Mouse (Mus musculus) regulatory T cell (primary cell): Measurements from ENCODE around the gene Fgfr3.

Experiments used
- in situ Hi-C: fragments of 300-600 bp; cut with MboI, MseI; formaldehyde crosslinking; loops from one replicate; pipeline ENCODE4 v1.15.1; 2025; ENCODE audit warnings: high pct_unique_total_duplicates

Gene Fgfr3

DNA sequence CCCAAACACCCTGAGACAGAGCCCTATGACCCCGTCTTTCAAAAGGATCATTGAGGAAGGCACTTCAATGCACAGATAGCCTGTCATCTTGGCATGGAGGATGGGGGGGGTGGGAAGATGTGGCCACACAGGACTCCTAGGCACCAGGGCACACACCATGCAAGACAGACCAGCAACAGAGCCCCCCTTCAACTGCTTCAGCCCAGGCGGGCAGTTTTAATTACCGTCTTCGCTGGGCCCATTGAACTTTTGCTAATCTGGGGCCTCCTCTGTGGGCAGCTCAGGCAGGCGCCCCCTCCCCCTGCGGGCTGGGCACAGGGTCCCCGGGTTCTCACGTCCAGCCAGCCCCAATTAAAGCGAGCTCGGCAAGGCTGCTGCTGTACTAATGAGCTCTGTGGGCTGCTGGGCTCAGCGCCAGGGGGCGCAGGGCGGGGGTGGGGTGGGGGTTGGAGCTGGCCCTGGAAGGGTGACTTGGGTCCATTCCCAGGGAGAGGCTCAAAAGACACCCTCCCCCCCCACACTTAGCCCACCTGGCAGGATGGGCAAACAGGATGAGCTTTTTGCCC lies 23.4 kb upstream of the Fgfr3 start:
- in situ Hi-C loops = no loop called here

DNA sequence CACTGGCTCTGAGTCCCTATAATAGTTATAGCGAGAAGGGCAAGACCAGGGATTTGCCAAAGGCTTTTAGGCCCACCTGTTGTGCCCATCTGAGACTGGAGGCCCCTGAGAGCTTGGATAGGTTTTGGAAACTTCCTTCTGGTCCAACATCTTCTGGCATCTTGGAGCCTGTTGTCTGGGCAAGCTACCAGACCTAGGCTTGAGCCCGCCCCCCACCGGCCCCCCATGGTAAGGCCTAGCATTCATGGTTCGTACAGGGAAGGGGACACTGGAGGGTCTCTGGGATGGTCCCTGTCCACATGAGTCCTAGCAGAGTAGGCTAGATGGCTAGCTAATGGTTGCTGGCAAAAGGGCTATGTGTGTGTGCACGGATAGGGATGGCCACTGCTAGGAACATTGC lies 22.8 kb upstream of the Fgfr3 start:
- in situ Hi-C loops = no loop called here

DNA sequence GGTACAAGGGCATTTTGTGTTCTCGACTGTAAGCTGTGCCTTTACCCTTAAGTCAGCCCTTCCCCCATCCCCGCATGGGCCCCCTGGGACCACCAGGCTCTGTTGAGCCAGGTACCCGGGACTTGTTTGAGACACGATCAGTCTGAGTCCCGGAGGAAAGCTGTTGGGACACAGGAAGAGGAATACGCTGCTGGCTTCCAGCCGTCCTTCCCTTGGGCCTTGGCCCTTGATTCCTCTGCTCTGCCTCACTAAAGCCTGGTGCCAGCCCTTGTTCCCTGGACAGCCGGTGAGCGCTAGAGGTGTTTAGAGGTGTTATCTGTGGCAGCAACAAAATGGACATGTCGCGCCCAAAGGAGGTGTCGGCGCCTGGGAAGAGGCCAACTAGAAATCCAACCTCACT lies 21.5 kb upstream of the Fgfr3 start:
- in situ Hi-C loops = no loop called here

- in situ Hi-C loops = no loop called here
Measured at GRCm38 (mm10) chr5:33701832-33702231, 19.6 kb upstream of the Fgfr3 start.

DNA sequence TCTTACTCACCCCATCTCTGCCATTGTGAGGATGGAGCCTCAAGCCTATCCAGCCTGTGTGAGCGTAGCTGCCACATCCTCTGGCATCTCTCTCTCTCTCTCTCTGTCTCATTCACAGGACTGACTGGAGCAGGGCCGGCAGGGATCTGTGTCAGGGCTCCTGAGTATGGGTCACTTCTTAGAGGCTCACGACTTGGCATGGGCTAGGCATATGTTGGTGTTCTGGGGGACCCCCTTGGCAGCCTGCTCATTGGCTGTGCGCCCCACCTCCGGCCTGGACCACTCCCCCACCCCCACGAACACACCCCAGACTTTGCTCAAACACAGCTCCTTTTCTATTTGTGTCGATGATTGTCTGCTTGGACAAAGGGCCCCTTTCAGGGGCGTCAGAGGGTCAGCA lies 17.5 kb upstream of the Fgfr3 start:
- in situ Hi-C loops = no loop called here

DNA sequence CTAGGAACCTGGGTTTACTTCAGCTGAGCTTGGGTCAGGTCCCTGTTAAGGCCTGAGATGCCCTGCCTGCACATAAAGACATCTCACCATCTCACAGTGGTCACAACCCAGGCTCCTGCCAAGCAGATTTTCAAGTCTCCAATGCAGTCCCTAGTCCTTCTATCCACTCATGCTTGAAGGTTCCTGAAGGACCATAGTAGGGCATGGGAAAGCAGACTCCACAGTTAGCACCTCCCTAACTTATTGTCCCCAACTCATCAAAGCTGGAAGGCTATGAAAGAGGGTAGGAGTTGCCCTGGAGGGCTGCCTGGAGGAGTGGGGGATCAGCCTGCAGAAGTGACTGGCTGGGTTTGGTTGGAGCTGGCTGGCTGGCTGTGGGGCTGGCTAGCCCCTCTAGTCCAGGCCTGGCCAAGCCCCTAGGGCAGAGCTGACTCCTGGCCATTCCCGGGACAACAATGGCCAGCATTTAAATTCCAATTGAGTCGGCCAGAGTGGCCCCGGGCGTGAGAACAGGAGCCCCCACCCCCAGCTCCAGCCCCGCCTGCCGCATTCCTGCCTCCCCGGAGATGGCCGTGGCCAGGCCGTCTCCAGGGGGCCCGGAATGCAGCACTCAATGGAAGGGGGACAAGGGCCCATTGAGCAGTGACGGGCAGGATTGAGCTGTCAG lies 16.4 kb upstream of the Fgfr3 start:
- in situ Hi-C loops = no loop called here

DNA sequence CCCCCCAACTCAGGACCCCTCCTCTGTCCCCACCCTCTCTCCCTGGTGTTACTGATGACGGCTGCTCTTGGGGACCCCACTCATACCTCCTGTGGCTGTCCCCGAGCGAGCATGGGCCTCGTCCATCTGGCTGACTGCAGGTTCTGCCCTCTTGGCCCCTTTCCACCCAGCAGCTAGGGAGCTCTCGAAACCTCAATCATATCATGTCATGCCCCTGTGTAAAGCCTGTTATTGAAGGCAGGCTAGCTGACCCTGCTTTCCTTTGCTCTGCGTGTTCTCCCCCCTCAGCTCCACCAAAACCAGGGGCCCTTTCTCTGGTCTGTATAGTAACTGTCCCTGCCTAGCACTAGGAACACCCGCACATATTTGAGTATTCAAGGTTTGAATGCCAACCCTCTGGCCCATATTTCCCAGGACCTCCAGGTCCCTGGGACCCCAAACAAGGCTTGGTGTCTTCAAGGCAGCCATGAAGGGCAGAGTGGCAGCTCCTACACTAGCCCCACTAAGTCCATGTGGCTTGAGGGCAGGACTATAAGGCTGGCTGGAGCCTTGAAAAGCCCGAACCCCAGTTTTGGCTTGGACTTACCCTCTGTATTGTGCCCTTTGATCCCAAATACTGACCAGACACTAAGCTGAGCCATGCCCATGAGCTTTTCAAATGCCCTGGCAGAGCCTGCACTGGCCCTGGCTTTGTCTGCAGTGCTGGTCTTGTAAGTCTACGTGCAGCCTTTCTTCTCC lies 15.7 kb upstream of the Fgfr3 start:
- in situ Hi-C loops = no loop called here

DNA sequence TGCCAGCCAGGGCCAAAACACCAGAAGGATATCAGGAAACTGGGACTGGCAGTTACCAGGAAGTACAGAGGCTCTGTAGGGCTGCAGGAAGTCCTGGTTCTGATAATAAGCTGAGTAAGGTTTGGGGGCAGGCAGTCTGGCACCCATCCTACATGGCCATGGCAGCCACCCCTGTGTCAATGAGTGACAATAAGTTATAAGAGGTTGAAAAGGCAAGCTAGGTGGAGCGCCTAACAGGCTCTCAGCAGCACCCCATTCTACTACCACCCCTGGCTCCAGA lies 15.2 kb upstream of the Fgfr3 start:
- in situ Hi-C loops = no loop called here

- in situ Hi-C loops = no loop called here
Measured at GRCm38 (mm10) chr5:33707163-33707562, 14.3 kb upstream of the Fgfr3 start.

- in situ Hi-C loops = no loop called here
Measured at GRCm38 (mm10) chr5:33709037-33709436, 12.4 kb upstream of the Fgfr3 start.

DNA sequence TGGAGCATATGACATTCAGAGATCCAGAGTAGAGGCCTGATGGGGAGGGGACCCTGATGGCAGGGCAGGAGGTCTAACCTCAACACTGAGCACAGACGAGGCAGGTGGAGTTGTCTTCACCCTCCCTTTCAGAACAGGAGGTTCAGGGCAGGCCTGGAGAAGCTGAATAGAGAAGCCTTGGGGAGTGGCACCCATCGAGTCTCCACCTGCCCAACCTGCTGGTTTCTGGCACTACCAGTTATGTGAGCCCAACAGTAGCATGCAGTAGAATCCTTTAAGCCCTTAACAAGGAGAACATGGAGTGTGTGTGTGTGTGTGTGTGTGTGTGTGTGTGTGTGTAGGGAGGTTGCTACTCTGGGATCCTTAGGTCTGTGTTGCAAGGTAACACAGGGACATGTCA lies 8.9 kb upstream of the Fgfr3 start:
- in situ Hi-C loops = no loop called here

DNA sequence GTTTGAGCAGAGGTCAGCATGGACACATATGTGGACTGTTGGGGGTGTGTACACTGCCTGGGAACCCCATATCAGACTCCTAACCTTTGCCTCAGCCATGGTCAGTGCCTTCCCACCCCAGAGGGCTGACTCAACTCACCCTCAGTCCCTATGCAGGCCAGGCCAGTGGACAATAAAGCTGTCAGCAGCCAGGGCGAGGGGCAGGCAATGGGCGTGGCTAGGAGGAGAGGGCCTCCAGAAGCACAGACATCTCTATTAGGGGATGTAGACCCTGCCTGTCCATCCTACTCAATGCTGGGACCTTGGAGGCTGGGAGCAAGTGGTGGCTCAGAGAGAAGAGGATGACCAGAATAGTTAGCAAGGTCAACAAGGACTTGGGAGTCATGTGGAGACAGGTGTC lies 6.3 kb upstream of the Fgfr3 start:
- in situ Hi-C loops = no loop called here

DNA sequence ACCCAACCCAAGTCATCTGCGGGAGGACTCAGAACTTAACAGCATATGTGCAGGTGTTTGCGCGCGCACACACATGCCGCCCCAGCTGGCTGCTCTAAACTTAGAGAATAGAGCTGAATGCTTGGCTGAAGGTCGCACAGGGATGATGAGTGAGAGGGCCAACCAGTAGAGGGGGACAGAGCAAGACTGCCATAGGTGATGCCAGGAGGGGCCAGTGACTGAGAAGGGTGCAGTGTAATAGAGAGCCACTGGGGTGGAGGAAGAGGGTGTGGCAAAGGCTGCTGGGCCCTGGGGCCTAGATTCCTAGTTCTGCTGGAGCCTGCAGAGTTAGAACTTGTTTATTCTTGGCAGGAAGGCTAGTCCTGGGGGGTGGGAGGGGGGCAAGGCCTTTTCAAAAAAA lies 5.0 kb upstream of the Fgfr3 start:
- in situ Hi-C loops = no loop called here

- in situ Hi-C loops = no loop called here
Measured at GRCm38 (mm10) chr5:33718460-33718859, 3.0 kb upstream of the Fgfr3 start.

DNA sequence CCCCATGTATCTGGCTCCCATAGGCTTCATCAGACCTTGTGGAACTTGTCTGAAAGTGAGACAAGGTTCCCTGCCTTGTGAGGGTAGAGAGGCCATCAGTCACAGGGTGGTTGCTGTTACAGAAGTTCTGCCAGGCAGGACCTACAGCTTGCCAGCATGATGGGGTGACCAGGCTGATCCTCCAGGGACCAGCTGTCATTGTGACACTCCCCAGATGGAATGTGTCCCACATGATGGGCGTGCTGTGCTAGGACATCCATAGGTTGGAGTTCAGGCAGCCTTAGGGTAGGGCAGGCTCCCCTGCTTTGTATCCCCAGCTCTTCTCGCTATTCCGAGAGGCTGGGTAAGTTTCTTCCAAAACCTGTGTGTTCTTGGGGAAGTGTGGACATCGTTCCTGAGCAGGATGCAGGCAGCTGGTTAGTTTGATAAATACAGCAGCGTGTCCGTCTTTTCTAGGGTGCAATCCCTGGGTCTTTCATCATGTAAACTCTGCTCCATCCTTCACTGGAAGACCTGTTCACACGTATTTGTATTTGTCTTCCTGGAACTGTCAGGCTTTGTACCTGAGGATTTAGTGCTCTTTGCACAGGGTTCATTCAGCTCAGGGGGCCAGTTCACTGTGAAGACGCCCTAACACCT lies 503 bp upstream of the Fgfr3 start:
- in situ Hi-C loops = no loop called here

GRCm38 (mm10) chr5:33722266-33723018 lies 968 bp downstream of the Fgfr3 start:
- in situ Hi-C loops = no loop called here

- in situ Hi-C loops = no loop called here
Measured at GRCm38 (mm10) chr5:33723019-33723640, 1.7 kb downstream of the Fgfr3 start.

DNA sequence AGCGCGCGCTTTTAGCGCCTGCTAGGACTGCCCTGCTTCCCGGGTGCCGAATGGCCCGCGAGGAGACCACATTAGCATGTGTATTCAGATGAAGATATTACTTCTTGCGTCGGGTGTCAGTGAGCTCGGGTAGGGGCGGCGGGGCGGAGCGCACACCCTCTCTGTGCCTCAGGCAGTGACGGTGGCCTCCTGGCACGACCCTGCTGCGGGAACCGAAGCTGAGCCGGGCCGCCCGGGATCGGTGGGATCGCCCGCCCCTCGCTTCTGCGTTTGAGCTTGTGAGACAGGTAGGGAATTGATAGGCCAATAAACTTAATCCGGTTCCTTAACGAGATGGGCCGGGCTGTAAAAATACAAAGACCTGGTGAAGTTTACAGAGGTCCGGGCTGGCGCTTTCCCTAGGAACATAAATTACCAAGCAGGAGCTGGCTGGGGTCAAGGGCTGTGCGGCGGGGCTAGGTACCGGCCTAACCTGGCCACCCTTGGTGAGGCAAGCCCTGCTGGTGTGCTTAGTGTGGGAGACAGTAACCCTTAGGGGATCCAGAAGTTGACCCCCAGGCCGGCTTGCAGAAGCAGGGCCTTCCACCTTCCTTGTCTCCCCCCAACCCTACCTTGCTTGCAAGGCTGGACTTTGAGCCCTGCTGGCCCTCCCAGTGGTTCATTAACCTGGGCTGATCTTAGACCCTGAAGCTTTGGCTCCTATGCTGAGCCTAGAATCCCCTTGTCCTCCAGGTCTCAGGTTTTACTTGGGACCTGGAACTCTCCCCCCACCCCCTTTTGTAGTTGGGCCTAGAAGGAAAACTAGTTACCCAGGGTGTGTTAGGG lies 2.4 kb downstream of the Fgfr3 start:
- in situ Hi-C loops = no loop called here

DNA sequence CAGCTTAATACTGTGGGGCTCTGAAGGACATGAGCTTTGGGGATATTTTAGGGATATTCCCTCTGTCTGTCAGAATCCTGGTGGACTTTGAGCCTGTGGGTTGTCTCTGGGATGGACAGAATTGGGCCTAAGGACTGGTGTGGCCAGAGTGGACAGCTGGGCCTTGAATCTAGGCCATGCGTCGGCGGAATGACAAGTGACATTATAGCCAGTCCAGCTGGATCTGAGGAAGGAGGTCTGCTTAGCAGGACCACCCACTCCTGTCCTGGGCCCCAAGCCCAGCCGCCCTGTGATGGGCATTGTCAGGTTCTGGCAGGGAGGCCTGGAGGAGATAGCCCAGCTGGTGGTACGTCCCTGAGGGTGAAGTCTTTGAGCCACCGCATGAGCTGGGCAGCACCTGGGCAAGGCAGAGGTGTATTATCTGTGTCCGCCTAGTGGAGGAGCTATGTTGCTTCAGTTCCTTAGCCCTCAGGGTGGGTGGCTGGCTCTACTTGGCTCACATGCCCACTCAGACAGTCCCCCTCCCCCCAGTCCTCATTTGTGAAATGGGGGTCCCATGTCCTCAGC lies 4.7 kb downstream of the Fgfr3 start:
- in situ Hi-C loops = loop anchor here (25.0 kb wide), 1 partner anchor 1536 kb away; no protein-coding TSS in a partner anchor

GRCm38 (mm10) chr5:33726891-33727290 lies 5.4 kb downstream of the Fgfr3 start:
- in situ Hi-C loops = loop anchor here (25.0 kb wide), 1 partner anchor 1535 kb away; no protein-coding TSS in a partner anchor
